Mouse (Mus musculus) intestine, postnatal 0 days (tissue): ENCODE measurements around the gene Kif13a. TPM values are rescaled to one million over a fixed set of nuclear protein-coding genes. Genes with fewer than 3 reads are reported as not detected.

Source experiments
- ATAC-seq: fragments of 200-750 bp; cut with Nextera tagmentation; 2 replicates; pipeline ENCODE4 v1.8.0; 2017; ENCODE audit warnings: mild to moderate bottlenecking, moderate TSS enrichment, moderate library complexity
- H3K27ac ChIP-seq: fragments of 300-500 bp; sonication (generic); 2 replicates; pipeline ENCODE4 v1.5.1; 2014; ENCODE audit warnings: mild to moderate bottlenecking, low read depth, low read length, moderate library complexity
- H3K27me3 ChIP-seq: fragments of 300-500 bp; sonication (generic); replicated peaks from 2 replicates; pipeline ENCODE4 v1.6.1; 2014; ENCODE audit warnings: low read length, mixed read lengths; ENCODE audit not compliant: control insufficient read depth, insufficient read depth
- H3K36me3 ChIP-seq: fragments of 300-500 bp; sonication (generic); 2 replicates; pipeline ENCODE4 v1.6.1; 2014; ENCODE audit warnings: mild to moderate bottlenecking, moderate library complexity; ENCODE audit not compliant: control insufficient read depth, insufficient read depth
- H3K4me1 ChIP-seq: fragments of 300-500 bp; sonication (generic); replicated peaks from 2 replicates; pipeline ENCODE4 v1.6.1; 2014; ENCODE audit warnings: antibody characterized with exemption, low read length, mixed read lengths; ENCODE audit not compliant: control insufficient read depth, insufficient read depth
- H3K4me2 ChIP-seq: fragments of 300-500 bp; sonication (generic); replicated peaks from 2 replicates; pipeline ENCODE4 v1.6.1; 2014; ENCODE audit warnings: low read depth, mild to moderate bottlenecking, moderate library complexity
- H3K4me3 ChIP-seq: fragments of 300-500 bp; sonication (generic); 2 replicates; pipeline ENCODE4 v1.5.1; 2014; ENCODE audit warnings: low read depth, low read length
- H3K9ac ChIP-seq: fragments of 300-500 bp; sonication (generic); 2 replicates; pipeline ENCODE4 v1.6.1; 2014; ENCODE audit warnings: mild to moderate bottlenecking, low read depth, low read length
- H3K9me3 ChIP-seq: fragments of 300-500 bp; sonication (generic); 2 replicates; pipeline ENCODE4 v1.6.1; 2016; ENCODE audit warnings: mixed run types; ENCODE audit not compliant: control insufficient read depth
- CTCF ChIP-seq: sonication (generic); IDR thresholded peaks from 2 replicates; pipeline ENCODE4 v1.5.1; 2016; ENCODE audit warnings: low read depth, mild to moderate bottlenecking, control low read depth, antibody characterized with exemption, moderate library complexity
- WGBS: fragments of 180-500 bp; shearing (Covaris S2); extraction: QIAGEN DNeasy Blood & Tissue Kit; methylation state at CpG from one replicate; pipeline ENCODE4 v1.1.7; 2014; 5-methylcytosine and 5-hydroxymethylcytosine counted together
- polyA plus RNA-seq: library from polyadenylated mRNA; unstranded; fragments of >200 nt; fragmentation: Nextera tagmentation; extraction: Ambion mirVana; gene quantifications from 2 replicates; pipeline ENCODE4 v1.2.1, GENCODE M21; 2015

The Kif13a gene
- polyA plus RNA-seq, 1 experiment from 2014 or later = 11.3 TPM

- H3K36me3 ChIP-seq = no peaks in the 10 kb centered on the region
- WGBS = 83% methylated on average over 4 of the region's 4 CpGs
- H3K27ac ChIP-seq = no peak overlapping the region
These were observed 37.6 kb upstream of the Kif13a start for GRCm38 (mm10) chr13:46967308-46967707.

GRCm38 (mm10) chr13:46960878-46961474, 31.3 kb upstream of the Kif13a start:
- TF ChIP-seq CTCF = no peak
- Histone ChIP-seq H3K9me3 (no peaks in the 10 kb centered on the region), H3K9ac (no peak overlapping the region), H3K27me3 (no peaks in the 10 kb centered on the region), H3K36me3 (no peaks in the 10 kb centered on the region), H3K27ac (no peak overlapping the region), H3K4me3 (no peak overlapping the region), H3K4me1 (no peaks in the 10 kb centered on the region), H3K4me2 (no peak overlapping the region)
- ATAC-seq = no peak
- WGBS = 75% methylated on average over 7 of the region's 7 CpGs

More at GRCm38 (mm10) chr13:46967308-46967707, 37.6 kb upstream of the Kif13a start:
- ATAC-seq = no peak
- no peak overlapping the region for H3K4me3 ChIP-seq
- no peak overlapping the region for H3K4me2 ChIP-seq
- peak; percentile 26; the same call in 1 of the 2 replicates for TF ChIP-seq CTCF
- H3K9me3 ChIP-seq = no peaks in the 10 kb centered on the region
- no peaks in the 10 kb centered on the region for H3K27me3 ChIP-seq
- H3K4me1 ChIP-seq = peaks cover 3% of the 10 kb centered on the region; the same call in 1 of the 2 replicates
- no peak overlapping the region for H3K9ac ChIP-seq

- no peak overlapping the region for H3K27ac ChIP-seq
- no peak overlapping the region for H3K4me2 ChIP-seq
- H3K4me3 ChIP-seq = no peak overlapping the region
- WGBS = 85% methylated on average over 5 of the region's 5 CpGs
- H3K36me3 ChIP-seq = no peaks in the 10 kb centered on the region
- H3K27me3 ChIP-seq = no peaks in the 10 kb centered on the region
- ATAC-seq = no peak
- no peaks in the 10 kb centered on the region for H3K9me3 ChIP-seq
- no peak overlapping the region for H3K9ac ChIP-seq
- TF ChIP-seq CTCF = no peak
- no peaks in the 10 kb centered on the region for H3K4me1 ChIP-seq
These were observed 29.5 kb upstream of the Kif13a start for GRCm38 (mm10) chr13:46959139-46959538.

- H3K27ac ChIP-seq = no peak overlapping the region
- H3K4me3 ChIP-seq = no peak overlapping the region
- H3K9me3 ChIP-seq = no peaks in the 10 kb centered on the region
- H3K36me3 ChIP-seq = no peaks in the 10 kb centered on the region
- 0 out of 2 replicates have a peak, but pooled peaks cover 4% of the 10 kb centered on the region for H3K4me1 ChIP-seq
- H3K4me2 ChIP-seq = no peak overlapping the region
- 87% methylated on average over 15 of the region's 15 CpGs for WGBS
- ATAC-seq = no peak
- H3K9ac ChIP-seq = no peak overlapping the region
- H3K27me3 ChIP-seq = no peaks in the 10 kb centered on the region
- TF ChIP-seq CTCF = no peak
These were observed 21.5 kb upstream of the Kif13a start for GRCm38 (mm10) chr13:46951212-46951611.

- peak; percentile 88 for ATAC-seq
- no peaks in the 10 kb centered on the region for H3K36me3 ChIP-seq
- WGBS = 45% methylated on average over 2 of the region's 2 CpGs
- 0 out of 2 replicates have a peak, but pooled peaks cover 4% of the 10 kb centered on the region for H3K4me1 ChIP-seq
- no peak overlapping the region for H3K4me2 ChIP-seq
- H3K4me3 ChIP-seq = no peak overlapping the region
- no peaks in the 10 kb centered on the region for H3K27me3 ChIP-seq
- no peaks in the 10 kb centered on the region for H3K9me3 ChIP-seq
- no peak for TF ChIP-seq CTCF
- H3K9ac ChIP-seq = no peak overlapping the region
- H3K27ac ChIP-seq = no peak overlapping the region
These were observed 20.1 kb upstream of the Kif13a start for GRCm38 (mm10) chr13:46949741-46950140.

GRCm38 (mm10) chr13:46948027-46948426, 18.4 kb upstream of the Kif13a start:
- Histone ChIP-seq H3K9me3 (no peaks in the 10 kb centered on the region), H3K4me2 (no peak overlapping the region), H3K36me3 (no peaks in the 10 kb centered on the region), H3K4me1 (0 out of 2 replicates have a peak, but pooled peaks cover 4% of the 10 kb centered on the region), H3K4me3 (no peak overlapping the region), H3K9ac (no peak overlapping the region), H3K27me3 (no peaks in the 10 kb centered on the region), H3K27ac (no peak overlapping the region)
- 57% methylated on average over 3 of the region's 3 CpGs for WGBS
- ATAC-seq = no peak
- TF ChIP-seq CTCF = no peak
